Mouse (Mus musculus) lung, postnatal 0 days (tissue): ENCODE results near the gene Ccdc96.

ENCODE experiments used
- CTCF ChIP-seq: IDR thresholded peaks from 2 replicates; pipeline ENCODE4 v1.5.1; 2016; ENCODE audit warnings: antibody characterized with exemption, mild to moderate bottlenecking
- EP300 ChIP-seq: IDR thresholded peaks from 2 replicates; pipeline ENCODE4 v1.6.1; 2016; ENCODE audit warnings: antibody characterized with exemption, mild to moderate bottlenecking, control low read depth

DNA sequence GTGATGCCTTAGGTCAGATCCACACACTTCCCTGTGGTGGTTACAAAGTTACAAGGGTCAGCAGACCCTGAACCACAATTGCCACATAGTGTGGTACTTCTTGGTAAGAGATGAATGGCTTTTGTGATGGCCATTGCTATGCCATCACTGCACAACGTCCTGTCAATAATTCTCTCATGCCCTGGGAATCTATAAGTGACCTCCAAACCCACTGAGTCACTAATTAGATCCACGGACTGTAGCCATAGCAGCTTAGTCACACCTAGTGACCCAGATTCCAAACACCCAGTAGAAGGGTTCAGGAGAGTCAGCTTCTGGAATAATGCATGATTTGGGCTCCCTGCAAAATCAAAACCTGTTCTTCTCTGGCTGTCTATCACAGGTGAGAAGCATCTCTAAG, 40.8 kb downstream of the Ccdc96 start:
- TF ChIP-seq CTCF, result no peak
- TF ChIP-seq EP300, result no peak
